Mouse (Mus musculus): ENCODE results near the gene Vps26c.

DNA sequence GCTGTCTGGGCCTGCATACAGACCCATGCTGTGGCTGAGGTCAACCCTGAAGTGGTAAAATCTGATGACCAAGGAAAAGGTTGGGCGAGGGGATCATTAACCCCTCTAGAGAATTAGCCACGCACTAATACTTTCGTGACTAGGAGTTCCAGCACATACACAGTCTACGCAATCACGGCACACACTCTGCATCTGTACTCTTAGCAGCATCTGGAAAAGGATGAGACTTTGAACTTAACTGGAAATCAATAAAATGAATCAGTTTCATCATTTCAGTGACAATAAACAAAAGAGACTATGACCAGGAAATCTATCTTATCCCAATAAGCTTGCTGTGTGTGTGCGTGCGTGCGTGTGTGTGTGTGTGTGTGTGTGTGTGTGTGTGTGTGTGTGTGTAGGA lies 17.9 kb downstream of the Vps26c start:
- TF ChIP-seq CTCF (IDR thresholded peaks at IDR 0.05; ENCODE audit: borderline replicate concordance, insufficient read depth, low read depth, low read length) (no peak), POLR2A (IDR thresholded peaks at IDR 0.05; ENCODE audit: borderline replicate concordance, insufficient read depth, low read length) (no peak)

Data from cerebellum, adult 2 months (tissue).